8 mouse cellular contexts compared by ENCODE assay signal in the genomic region with DNA sequence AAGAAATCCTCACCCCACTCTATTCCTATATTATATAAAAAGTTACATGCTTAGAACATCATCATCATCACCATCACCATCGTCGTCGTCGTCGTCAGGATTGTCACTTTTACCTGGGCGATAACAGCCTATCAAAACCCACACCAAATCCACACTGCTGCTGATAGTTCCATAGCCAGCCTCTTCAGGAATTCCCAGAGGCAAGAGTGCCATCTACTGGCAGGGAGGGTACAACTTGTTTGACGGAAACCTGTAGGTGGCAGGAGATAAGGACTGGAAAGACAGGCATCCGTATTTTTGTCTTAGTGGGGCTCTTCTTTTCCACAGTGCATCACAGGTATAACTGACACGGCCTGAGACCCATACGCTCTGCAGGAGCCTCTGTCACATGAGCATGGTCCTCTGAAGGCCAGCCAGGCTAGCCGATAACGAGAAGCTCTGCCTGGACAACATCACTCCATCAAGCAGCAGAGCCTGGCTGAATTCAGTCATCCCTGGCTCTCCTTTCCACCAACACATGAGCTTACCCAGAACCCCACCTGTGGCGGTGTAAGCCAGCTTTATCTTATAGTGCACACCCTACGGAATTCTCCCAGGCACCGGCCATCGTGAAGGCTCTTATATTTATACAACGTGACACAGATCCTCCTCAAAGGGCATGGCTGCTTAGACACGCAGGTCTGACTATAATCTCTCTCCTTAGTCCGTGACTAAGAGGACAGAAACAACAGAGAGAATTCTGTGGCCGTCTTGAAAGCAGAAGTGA. TPM values are rescaled to one million over a fixed set of nuclear protein-coding genes. Genes with fewer than 3 reads are reported as not detected.
DNase-seq lines count a peak whose midpoint lies in the region; ATAC-seq and TF ChIP-seq lines count a peak whose summit lies in the region.

No protein-coding gene starts in this region.

- no peak overlapping the region for H3K9ac ChIP-seq in kidney, embryonic 15.5 days
- no peak overlapping the region for H3K9ac ChIP-seq in intestine, postnatal 0 days (ENCODE audit: low read depth, low read length)
- H3K9ac ChIP-seq in limb, embryonic 11.5 days (ENCODE audit: low read length) = no peak overlapping the region
- H3K9ac ChIP-seq in stomach, embryonic 15.5 days = no peak overlapping the region

- H3K27me3 ChIP-seq in kidney, embryonic 15.5 days = peaks cover 29% of the 10 kb centered on the region
- peaks cover 30% of the 10 kb centered on the region for H3K27me3 ChIP-seq in intestine, postnatal 0 days (replicated peaks; ENCODE audit: control insufficient read depth, insufficient read depth, low read length)
- H3K27me3 ChIP-seq in limb, embryonic 11.5 days (ENCODE audit: control insufficient read depth, insufficient read depth, low read length) = peaks cover 14% of the 10 kb centered on the region; the same call in 1 of the 2 replicates
- peaks cover 11% of the 10 kb centered on the region for H3K27me3 ChIP-seq in stomach, embryonic 15.5 days (replicated peaks)

- no peak overlapping the region for H3K27ac ChIP-seq in kidney, embryonic 15.5 days
- no peak overlapping the region for H3K27ac ChIP-seq in intestine, postnatal 0 days (ENCODE audit: low read depth, low read length)
- no peak overlapping the region for H3K27ac ChIP-seq in limb, embryonic 11.5 days (replicated peaks; ENCODE audit: low read depth, low read length)
- H3K27ac ChIP-seq in stomach, embryonic 15.5 days = no peak overlapping the region

- DNase-seq in kidney, adult 11 months = peak; percentile 64
- DNase-seq in embryo, embryonic 11.5 days (ENCODE audit: low read depth, low spot score) = peak; percentile 76
- DNase-seq in limb, embryonic 11.5 days (ENCODE audit: low spot score) = peak; percentile 88
- DNase-seq in natural killer cell, adult 2 months (ENCODE audit: low spot score in 2 of 2) = peak; percentile 13 to 62

- no peak overlapping the region for H3K4me3 ChIP-seq in kidney, embryonic 15.5 days (replicated peaks)
- no peak overlapping the region for H3K4me3 ChIP-seq in intestine, postnatal 0 days (ENCODE audit: low read depth, low read length)
- no peak overlapping the region for H3K4me3 ChIP-seq in limb, embryonic 11.5 days (ENCODE audit: low read depth, low read length)
- H3K4me3 ChIP-seq in stomach, embryonic 15.5 days (replicated peaks) = no peak overlapping the region

- H3K9me3 ChIP-seq in kidney, embryonic 15.5 days (replicated peaks) = no peaks in the 10 kb centered on the region
- no peaks in the 10 kb centered on the region for H3K9me3 ChIP-seq in intestine, postnatal 0 days (ENCODE audit: control insufficient read depth)
- H3K9me3 ChIP-seq in limb, embryonic 11.5 days (ENCODE audit: control insufficient read depth, low read length) = no peaks in the 10 kb centered on the region
- no peaks in the 10 kb centered on the region for H3K9me3 ChIP-seq in stomach, embryonic 15.5 days

- WGBS in kidney, embryonic 15.5 days = 25% methylated on average over 20 of the region's 20 CpGs
- 8% methylated on average over 20 of the region's 20 CpGs for WGBS in intestine, postnatal 0 days
- 20% methylated on average over 20 of the region's 20 CpGs for WGBS in limb, embryonic 11.5 days
- WGBS in stomach, embryonic 15.5 days = 11% methylated on average over 20 of the region's 20 CpGs

- H3K36me3 ChIP-seq in kidney, embryonic 15.5 days = no peaks in the 10 kb centered on the region
- H3K36me3 ChIP-seq in intestine, postnatal 0 days (ENCODE audit: control insufficient read depth, insufficient read depth) = no peaks in the 10 kb centered on the region
- no peaks in the 10 kb centered on the region for H3K36me3 ChIP-seq in limb, embryonic 11.5 days (ENCODE audit: control insufficient read depth, insufficient read depth, low read length)
- no peaks in the 10 kb centered on the region for H3K36me3 ChIP-seq in stomach, embryonic 15.5 days

- H3K4me1 ChIP-seq in kidney, embryonic 15.5 days = peaks cover 24% of the 10 kb centered on the region
- H3K4me1 ChIP-seq in intestine, postnatal 0 days (replicated peaks; ENCODE audit: control insufficient read depth, insufficient read depth, low read length) = no peaks in the 10 kb centered on the region; the same call in 1 of the 2 replicates
- 0 out of 2 replicates have a peak, but pooled peaks cover 2% of the 10 kb centered on the region for H3K4me1 ChIP-seq in limb, embryonic 11.5 days (ENCODE audit: control insufficient read depth, insufficient read depth, low read length)
- no peaks in the 10 kb centered on the region; the same call in 1 of the 2 replicates for H3K4me1 ChIP-seq in stomach, embryonic 15.5 days

- no peak overlapping the region for H3K4me2 ChIP-seq in kidney, embryonic 15.5 days
- no peak overlapping the region for H3K4me2 ChIP-seq in intestine, postnatal 0 days (replicated peaks; ENCODE audit: low read depth)
- no peak overlapping the region for H3K4me2 ChIP-seq in limb, embryonic 11.5 days (ENCODE audit: low read depth, severe bottlenecking)
- peak overlapping the region; percentile 24; the same call in 1 of the 2 replicates for H3K4me2 ChIP-seq in stomach, embryonic 15.5 days

- no peak for ATAC-seq in kidney, embryonic 15.5 days (replicated peaks; ENCODE audit: low FRiP score)
- ATAC-seq in granulocyte monocyte progenitor cell, adult 5-6 weeks (replicated peaks; ENCODE audit: poor library complexity, severe bottlenecking) = peak; percentile 77
- peak; percentile 39; the same call in 1 of the 2 replicates for ATAC-seq in intestine, postnatal 0 days
- no peak; the same call in 1 of the 2 replicates for ATAC-seq in limb, embryonic 11.5 days (ENCODE audit: insufficient number of reproducible peaks, low FRiP score, low TSS enrichment, low read depth)
- ATAC-seq in stomach, embryonic 15.5 days (ENCODE audit: insufficient read depth, low FRiP score, low read depth) = no peak

- peak; percentile 95 for TF ChIP-seq CTCF in intestine, postnatal 0 days (IDR thresholded peaks at IDR 0.05; ENCODE audit: low read depth)

RNA-seq across cellular contexts. Expression of a gene that starts 2.5 kb away (rescaled TPM):
- polyA plus RNA-seq in kidney, embryonic 15.5 days (2015; fragmentation: Nextera tagmentation; extraction: Ambion mirVana) = 7.0 and 9.5 TPM in 2 replicates
- 0.58 and 0.77 TPM in 2 replicates for total RNA-seq in granulocyte monocyte progenitor cell, adult 5-6 weeks (2014; fragmentation: Nextera tagmentation)
- total RNA-seq in granulocyte monocyte progenitor cell, adult 5-6 weeks (2017) = 0.13 and 0.15 TPM in 2 replicates
- polyA plus RNA-seq in intestine, postnatal 0 days (2015; fragmentation: Nextera tagmentation; extraction: Ambion mirVana) = 3.3 and 3.7 TPM in 2 replicates
- 11.9 and 12.9 TPM in 2 replicates for polyA plus RNA-seq in limb, embryonic 11.5 days (2014; fragmentation: Nextera tagmentation; extraction: Ambion mirVana)
- polyA plus RNA-seq in stomach, embryonic 15.5 days (2015; fragmentation: Nextera tagmentation; extraction: Ambion mirVana) = 12.6 and 12.9 TPM in 2 replicates

Comparison
In these comparisons a context has a peak if more than half of its experiments do, and no peak if none do; other contexts are left out.
1. DNase-seq: peak in every context shown above with its lines; median percentile 88 in limb, embryonic 11.5 days; 76 in embryo, embryonic 11.5 days; 64 in kidney, adult 11 months; 38 in natural killer cell, adult 2 months.
2. ATAC-seq: peak in granulocyte monocyte progenitor cell, adult 5-6 weeks (single experiment) and intestine, postnatal 0 days (single experiment); none in kidney, embryonic 15.5 days (single experiment), limb, embryonic 11.5 days (single experiment) and stomach, embryonic 15.5 days (single experiment).